Mouse (Mus musculus) stomach, postnatal 0 days (tissue): ENCODE results near the gene S100a10. TPM values are rescaled to one million over a fixed set of nuclear protein-coding genes. Genes with fewer than 3 reads are reported as not detected.

Experiments used
- ATAC-seq: fragments of 200-750 bp; cut with Nextera tagmentation; 2 replicates; pipeline ENCODE4 v1.8.0; 2017; ENCODE audit not compliant: low FRiP score, low TSS enrichment
- DNase-seq: peaks from one replicate; pipeline ENCODE4 v3.0.0-alpha.2; 2016; ENCODE audit warnings: low spot score
- H3K27ac ChIP-seq: fragments of 300-500 bp; sonication (generic); replicated peaks from 2 replicates; pipeline ENCODE4 v1.5.1; 2014; ENCODE audit warnings: mild to moderate bottlenecking, control low read depth
- H3K27me3 ChIP-seq: fragments of 300-500 bp; sonication (generic); 2 replicates; pipeline ENCODE4 v1.6.1; 2014; ENCODE audit warnings: low read length; ENCODE audit not compliant: control insufficient read depth, insufficient read depth
- H3K36me3 ChIP-seq: fragments of 300-500 bp; sonication (generic); 2 replicates; pipeline ENCODE4 v1.6.1; 2014; ENCODE audit warnings: low read length, mixed read lengths; ENCODE audit not compliant: control insufficient read depth, insufficient read depth
- H3K4me1 ChIP-seq: fragments of 300-500 bp; sonication (generic); replicated peaks from 2 replicates; pipeline ENCODE4 v1.6.1; 2014; ENCODE audit warnings: antibody characterized with exemption; ENCODE audit not compliant: control insufficient read depth, insufficient read depth
- H3K4me2 ChIP-seq: fragments of 300-500 bp; sonication (generic); replicated peaks from 2 replicates; pipeline ENCODE4 v1.6.1; 2014; ENCODE audit warnings: low read depth, mild to moderate bottlenecking, control low read depth, moderate library complexity
- H3K4me3 ChIP-seq: fragments of 300-500 bp; sonication (generic); 2 replicates; pipeline ENCODE4 v1.5.1; 2014; ENCODE audit warnings: low read depth, low read length, control low read depth
- H3K9ac ChIP-seq: fragments of 300-500 bp; sonication (generic); 2 replicates; pipeline ENCODE4 v1.6.1; 2014; ENCODE audit warnings: mild to moderate bottlenecking, low read length, control low read depth, mixed read lengths
- H3K9me3 ChIP-seq: fragments of 300-500 bp; sonication (generic); 2 replicates; pipeline ENCODE4 v1.6.1; 2016; ENCODE audit warnings: low read length; ENCODE audit not compliant: control insufficient read depth
- CTCF ChIP-seq: IDR thresholded peaks from 2 replicates; pipeline ENCODE4 v1.5.1; 2016; ENCODE audit warnings: antibody characterized with exemption, low read depth, mild to moderate bottlenecking, moderate library complexity
- EP300 ChIP-seq: optimal IDR thresholded peaks from 2 replicates; pipeline ENCODE3; 2016; ENCODE audit warnings: antibody characterized with exemption
- WGBS: fragments of 180-500 bp; shearing (Covaris S2); extraction: QIAGEN DNeasy Blood & Tissue Kit; methylation state at CpG from one replicate; pipeline ENCODE4 v1.1.7; 2014; 5-methylcytosine and 5-hydroxymethylcytosine counted together
- polyA plus RNA-seq: library from polyadenylated mRNA; unstranded; fragments of >200 nt; fragmentation: Nextera tagmentation; extraction: Ambion mirVana; gene quantifications from 2 replicates; pipeline ENCODE4 v1.2.1, GENCODE M21; 2015

The S100a10 gene
- polyA plus RNA-seq, 1 experiment from 2014 or later: 375 TPM

DNA sequence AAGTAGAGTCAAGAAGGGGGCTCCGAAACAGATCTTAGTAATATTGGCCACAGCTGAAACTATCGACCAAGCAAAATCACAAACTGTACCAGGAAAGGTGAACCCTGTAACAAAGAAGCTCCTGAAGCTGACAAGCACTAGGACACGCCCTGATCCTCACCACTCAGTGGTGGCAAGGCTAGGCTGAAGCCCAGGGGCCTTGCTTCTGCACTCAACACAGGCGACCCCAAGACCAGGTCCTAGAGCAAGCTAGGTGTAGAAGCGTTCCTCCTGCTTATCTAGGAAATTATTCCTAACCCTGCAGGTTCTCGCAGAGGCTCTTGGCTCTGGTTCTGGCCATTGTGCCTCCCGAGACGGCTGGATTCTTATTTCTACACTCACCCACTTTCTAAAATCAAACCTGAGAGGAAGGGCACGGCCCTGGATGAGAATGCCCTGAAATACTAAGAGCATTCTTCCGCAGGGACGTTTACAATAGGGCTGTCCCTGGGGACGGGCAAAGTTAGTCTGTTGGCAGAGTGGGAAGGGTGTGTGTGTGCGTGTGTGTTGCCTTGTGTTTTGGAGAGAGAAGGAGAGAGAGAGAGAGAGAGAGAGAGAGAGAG is 400 bp upstream of the S100a10 start:
- ATAC-seq: peak; percentile 18

GRCm38 (mm10) chr3:93555878-93556254 is 986 bp downstream of the S100a10 start:
- Histone ChIP-seq H3K4me3 (peak overlapping the region; percentile 67), H3K27me3 (no peaks in the 10 kb centered on the region), H3K4me2 (peak overlapping the region; percentile 76), H3K36me3 (no peaks in the 10 kb centered on the region; the same call in 1 of the 2 replicates), H3K9me3 (no peaks in the 10 kb centered on the region), H3K4me1 (peaks cover 5% of the 10 kb centered on the region; the same call in 1 of the 2 replicates), H3K9ac (peak overlapping the region; percentile 88), H3K27ac (peak overlapping the region; percentile 95)
- ATAC-seq (peak; percentile 75), DNase-seq (peak; percentile 63)
- 0% methylated on average over 2 of the region's 2 CpGs for WGBS
- TF ChIP-seq EP300 (no peak), CTCF (no peak)

More for the DNA sequence above, 400 bp upstream of the S100a10 start:
- TF ChIP-seq CTCF (no peak), EP300 (no peak)
- Histone ChIP-seq H3K27ac (peak overlapping the region; percentile 95), H3K4me3 (peak overlapping the region; percentile 67), H3K9ac (peak overlapping the region; percentile 35), H3K36me3 (no peaks in the 10 kb centered on the region), H3K27me3 (no peaks in the 10 kb centered on the region), H3K9me3 (no peaks in the 10 kb centered on the region), H3K4me2 (peak overlapping the region; percentile 76), H3K4me1 (peaks cover 5% of the 10 kb centered on the region; the same call in 1 of the 2 replicates)
- DNase-seq: peak; percentile 15
- 12% methylated on average over 13 of the region's 13 CpGs for WGBS

GRCm38 (mm10) chr3:93556599-93556998 is 1.7 kb downstream of the S100a10 start:
- H3K36me3 ChIP-seq: peaks cover 4% of the 10 kb centered on the region
- DNase-seq (no peak), ATAC-seq (no peak)
- H3K4me3 ChIP-seq: peak overlapping the region; percentile 67
- TF ChIP-seq EP300: no peak
- no peak for TF ChIP-seq CTCF
- no peaks in the 10 kb centered on the region for H3K27me3 ChIP-seq
- no peaks in the 10 kb centered on the region for H3K9me3 ChIP-seq
- 22% methylated on average over 1 of the region's 1 CpGs for WGBS
- H3K4me2 ChIP-seq: peak overlapping the region; percentile 76
- peaks cover 5% of the 10 kb centered on the region; the same call in 1 of the 2 replicates for H3K4me1 ChIP-seq
- H3K9ac ChIP-seq: peak overlapping the region; percentile 88
- H3K27ac ChIP-seq: peak overlapping the region; percentile 95

DNA sequence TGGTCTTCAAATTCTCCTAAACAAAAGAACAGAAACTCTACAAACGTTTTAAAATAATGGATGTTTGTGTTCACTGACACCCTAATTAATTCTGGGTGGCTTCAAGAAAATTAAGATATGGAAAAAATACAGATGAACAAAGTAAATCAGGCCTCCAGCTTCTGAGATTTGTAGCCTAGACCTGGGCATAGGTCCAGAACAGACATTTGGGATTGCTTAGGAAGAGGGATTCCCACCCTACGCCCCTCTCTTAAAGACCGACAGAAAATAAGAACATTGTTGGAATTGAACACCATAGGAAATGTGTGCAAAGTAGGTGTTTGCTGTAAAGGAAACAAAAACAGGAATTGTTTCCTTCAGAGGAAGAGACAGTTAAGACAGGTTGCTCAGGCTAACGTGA is 2.6 kb downstream of the S100a10 start:
- DNase-seq (no peak), ATAC-seq (no peak)
- Histone ChIP-seq H3K36me3 (peaks cover 6% of the 10 kb centered on the region), H3K27me3 (no peaks in the 10 kb centered on the region), H3K4me1 (peaks cover 5% of the 10 kb centered on the region; the same call in 1 of the 2 replicates), H3K4me2 (peak overlapping the region; percentile 76), H3K9me3 (no peaks in the 10 kb centered on the region), H3K4me3 (no peak overlapping the region), H3K27ac (no peak overlapping the region), H3K9ac (no peak overlapping the region)
- WGBS: 24% methylated on average over 4 of the region's 4 CpGs
- TF ChIP-seq CTCF (no peak), EP300 (no peak)

DNA sequence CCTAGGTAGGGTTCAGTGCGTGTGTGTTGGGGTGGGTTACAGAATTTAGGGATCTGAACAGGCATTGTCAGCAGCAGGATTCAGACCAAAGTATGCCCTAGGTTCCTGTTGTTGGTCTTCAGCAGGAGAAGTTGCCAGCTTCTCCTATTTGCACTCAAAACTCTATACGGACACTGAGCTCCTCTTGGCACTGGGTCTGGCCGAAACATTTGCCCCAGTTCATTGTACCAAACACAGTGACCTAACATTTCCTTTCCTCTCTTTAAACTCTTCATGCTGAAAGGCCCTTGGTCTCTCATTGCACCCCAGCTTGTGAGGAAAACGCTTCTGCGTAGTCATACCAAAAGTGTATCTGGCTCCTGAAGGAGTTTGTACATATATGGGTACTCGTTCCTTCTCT is 5.1 kb downstream of the S100a10 start:
- TF ChIP-seq EP300 (no peak), CTCF (no peak)
- Histone ChIP-seq H3K9me3 (no peaks in the 10 kb centered on the region), H3K4me2 (no peak overlapping the region), H3K27me3 (no peaks in the 10 kb centered on the region), H3K4me1 (0 out of 2 replicates have a peak, but pooled peaks cover 2% of the 10 kb centered on the region), H3K4me3 (no peak overlapping the region), H3K27ac (no peak overlapping the region), H3K9ac (no peak overlapping the region), H3K36me3 (peaks cover 12% of the 10 kb centered on the region)
- DNase-seq (no peak), ATAC-seq (no peak)
- 83% methylated on average over 6 of the region's 6 CpGs for WGBS

DNA sequence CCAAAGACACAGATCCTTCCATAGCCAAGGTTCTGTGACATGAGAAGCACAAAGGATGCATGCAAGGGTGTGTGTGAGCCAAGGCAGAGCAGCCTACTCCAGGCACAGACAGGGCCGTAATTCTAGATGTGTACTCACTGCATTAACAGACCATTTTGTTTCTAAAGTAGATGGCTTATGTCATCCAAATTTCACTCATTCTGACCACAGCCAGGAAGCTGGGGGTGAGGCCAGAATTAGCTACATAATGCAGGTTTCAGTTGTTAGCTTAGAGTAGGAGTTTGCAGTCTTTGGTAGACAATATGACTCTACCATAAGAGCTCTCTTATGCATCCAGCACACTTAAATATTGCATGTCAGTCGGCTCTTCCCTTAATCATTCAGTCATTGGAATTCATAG is 7.5 kb downstream of the S100a10 start:
- H3K36me3 ChIP-seq: peaks cover 12% of the 10 kb centered on the region
- no peak overlapping the region for H3K4me2 ChIP-seq
- H3K4me1 ChIP-seq: no peaks in the 10 kb centered on the region
- no peak overlapping the region for H3K9ac ChIP-seq
- H3K27me3 ChIP-seq: no peaks in the 10 kb centered on the region
- no peak for ATAC-seq
- TF ChIP-seq EP300 (no peak), CTCF (no peak)
- H3K4me3 ChIP-seq: no peak overlapping the region
- no peak for DNase-seq
- no peak overlapping the region for H3K27ac ChIP-seq
- 84% methylated on average over 2 of the region's 2 CpGs for WGBS
- no peaks in the 10 kb centered on the region for H3K9me3 ChIP-seq
